In the genomic region with DNA sequence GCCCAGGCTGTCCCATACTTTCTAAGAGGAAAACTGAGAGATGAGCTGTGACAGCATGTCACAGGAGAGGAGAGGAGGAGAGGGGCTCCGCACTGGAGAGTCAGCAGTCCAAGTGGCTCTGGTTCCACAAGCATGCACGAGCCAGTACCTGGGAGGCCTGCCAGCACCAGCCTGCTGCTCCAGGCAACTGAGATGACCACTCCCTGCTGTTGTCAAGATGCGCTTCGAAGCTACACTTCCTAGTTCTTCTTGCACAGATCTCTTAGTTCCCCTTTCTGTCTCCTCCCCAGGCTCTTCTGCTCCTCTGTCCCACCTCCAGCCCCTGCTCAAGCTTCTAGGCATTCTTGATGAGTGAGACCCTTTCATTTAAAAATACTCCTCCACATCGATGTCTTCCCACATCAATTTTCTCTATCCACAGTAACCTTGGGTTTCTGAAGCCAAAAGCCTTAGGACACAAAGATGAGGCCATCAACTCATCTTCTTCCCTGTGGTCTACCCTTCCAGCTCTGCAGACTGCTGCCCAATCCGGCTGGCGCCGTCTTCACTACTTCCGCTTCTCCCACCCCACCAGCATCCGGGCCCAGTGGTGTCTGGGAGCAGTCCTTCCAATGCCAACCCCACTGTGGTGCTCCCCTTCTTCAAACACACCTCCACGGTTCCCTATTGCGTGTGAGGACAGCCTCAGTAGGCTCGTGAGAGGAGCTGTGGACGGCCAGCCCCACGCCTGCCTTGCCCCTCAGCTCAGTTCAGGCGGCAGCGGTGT, we compare ENCODE assay signal across 8 mouse cellular contexts. TPM values are rescaled to one million over a fixed set of nuclear protein-coding genes. Genes with fewer than 3 reads are reported as not detected.
DNase-seq lines count a peak whose midpoint lies in the region; ATAC-seq lines count a peak whose summit lies in the region.

No protein-coding gene starts in this region.

- H3K27ac ChIP-seq in hindbrain, embryonic 13.5 days: no peak overlapping the region

- intact Hi-C loops in heart, postnatal 14 days (cut with DNase I): no loop called here

- no peak overlapping the region for H3K4me3 ChIP-seq in hindbrain, embryonic 13.5 days

- H3K4me1 ChIP-seq in hindbrain, embryonic 13.5 days (replicated peaks): 0 out of 2 replicates have a peak, but pooled peaks cover 3% of the 10 kb centered on the region

- H3K9ac ChIP-seq in hindbrain, embryonic 13.5 days: no peak overlapping the region

- peaks cover 98% of the 10 kb centered on the region for H3K36me3 ChIP-seq in hindbrain, embryonic 13.5 days

- H3K9me3 ChIP-seq in hindbrain, embryonic 13.5 days: no peaks in the 10 kb centered on the region

- peak; percentile 83 for ATAC-seq in neutrophil, adult 5-6 weeks (ENCODE audit: extremely low read depth, insufficient number of reproducible peaks, low FRiP score, poor library complexity, severe bottlenecking)
- no peak for ATAC-seq in hindbrain, embryonic 13.5 days (ENCODE audit: low FRiP score)
- ATAC-seq in activated CD4-positive, CD25-positive, alpha-beta regulatory T cell, adult 4 months: no peak

- H3K27me3 ChIP-seq in hindbrain, embryonic 13.5 days: no peaks in the 10 kb centered on the region

- peak; percentile 72 for DNase-seq in layer of hippocampus, adult 11-12 months (ENCODE audit: low spot score)
- DNase-seq in layer of hippocampus, postnatal 25 days (ENCODE audit: extremely low spot score in 1 of 2, low spot score in 1 of 2): no peak
- peak; percentile 91 to 93 for DNase-seq in cerebellum, adult 18-20 months
- DNase-seq in heart, postnatal 14 days: peak; percentile 50 to 56
- no peak for DNase-seq in adrenal gland, postnatal 10 days

- no peak overlapping the region for H3K4me2 ChIP-seq in hindbrain, embryonic 13.5 days

- 94% methylated on average over 17 of the region's 17 CpGs for WGBS in hindbrain, embryonic 13.5 days

RNA-seq across cellular contexts. Expression of a gene that starts 17.5 kb away (rescaled TPM):
- total RNA-seq in layer of hippocampus, postnatal 25 days (2021): 10 to 100 TPM; 43.0 to 46.6 TPM
- 10 to 100 TPM; 44.5 to 48.1 TPM for total RNA-seq in heart, postnatal 14 days (2021)
- total RNA-seq in neutrophil, adult 5-6 weeks (2017): 5.5 and 7.5 TPM in 2 replicates
- polyA plus RNA-seq in hindbrain, embryonic 13.5 days (2015; fragmentation: Nextera tagmentation; extraction: Ambion mirVana): 10.5 and 10.8 TPM in 2 replicates
- polyA plus RNA-seq in activated CD4-positive, CD25-positive, alpha-beta regulatory T cell, adult 4 months (2017; shearing (Covaris generic)): under 1 TPM; 0.77 to 0.85 TPM
- total RNA-seq in adrenal gland, postnatal 10 days (2021): 10 to 100 TPM; 30.5 to 32.0 TPM

RNA-seq across cellular contexts. Expression of a gene that starts 27.6 kb away (rescaled TPM):
- 10 to 100 TPM; 45.4 to 48.1 TPM for total RNA-seq in layer of hippocampus, postnatal 25 days (2021)
- 10 to 100 TPM; 34.8 to 36.6 TPM for total RNA-seq in heart, postnatal 14 days (2021)
- total RNA-seq in neutrophil, adult 5-6 weeks (2017): 75.9 and 93.9 TPM in 2 replicates
- 52.0 and 55.1 TPM in 2 replicates for polyA plus RNA-seq in hindbrain, embryonic 13.5 days (2015; fragmentation: Nextera tagmentation; extraction: Ambion mirVana)
- 10 to 100 TPM in 1 of 2 experiments, 1 to 10 TPM in 1; 6.1 to 11.4 TPM for polyA plus RNA-seq in activated CD4-positive, CD25-positive, alpha-beta regulatory T cell, adult 4 months (2017; shearing (Covaris generic))
- total RNA-seq in adrenal gland, postnatal 10 days (2021): 10 to 100 TPM; 34.6 to 47.5 TPM

Comparison
In these comparisons a context has a peak if more than half of its experiments do, and no peak if none do; other contexts are left out.
1. DNase-seq: peak in layer of hippocampus, adult 11-12 months (single experiment), cerebellum, adult 18-20 months (2 of 2) and heart, postnatal 14 days (2 of 2); none in layer of hippocampus, postnatal 25 days (0 of 2) and adrenal gland, postnatal 10 days (single experiment).